Mouse (Mus musculus): ENCODE results near the gene Zfp467.

Zfp467 gene

DNA sequence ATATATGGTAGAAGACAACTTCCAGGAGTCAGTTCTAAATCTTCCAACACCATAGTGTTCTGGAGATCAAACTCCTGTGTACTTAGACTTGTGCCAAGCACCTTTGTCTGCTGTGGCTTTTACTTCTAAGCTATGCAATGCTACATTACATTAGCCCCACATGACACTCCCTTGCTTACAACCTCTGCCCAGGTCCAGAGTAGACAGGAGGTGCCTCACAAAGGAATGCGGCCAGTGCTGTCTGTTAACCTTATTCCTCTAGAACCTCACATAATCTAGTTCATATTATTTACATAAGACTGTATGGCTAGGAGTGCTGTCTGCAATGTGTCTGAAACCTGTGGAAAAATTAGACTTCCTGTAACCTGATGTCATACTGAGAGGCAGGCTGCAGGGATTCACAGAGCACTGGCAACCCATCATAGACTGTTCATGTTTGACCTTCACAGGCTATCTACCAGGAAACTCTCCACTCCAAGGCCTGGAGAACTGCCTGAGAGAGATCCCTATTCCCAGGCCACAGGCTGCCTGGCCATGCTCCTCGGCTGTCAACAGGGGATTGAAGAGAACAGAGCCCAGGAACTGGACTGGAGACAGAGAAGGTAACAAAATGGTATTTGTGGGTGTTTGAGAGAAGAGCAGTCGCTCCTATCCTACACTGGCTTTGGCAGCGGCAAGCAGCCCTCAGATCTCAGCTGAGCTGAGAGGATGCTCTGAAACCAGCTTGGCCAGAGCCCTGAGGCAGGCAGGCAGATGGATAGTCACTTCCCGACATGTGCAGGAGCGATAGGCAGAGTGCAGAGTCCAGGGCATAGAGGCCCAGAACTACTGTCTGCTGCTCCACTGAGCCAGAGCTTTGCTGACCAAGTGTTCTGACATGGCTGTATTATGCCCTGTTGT is 34.2 kb downstream of the Zfp467 start:
- in situ Hi-C loops (cut with MboI; ENCODE audit: low sequenced_read_pairs): no loop called here

DNA sequence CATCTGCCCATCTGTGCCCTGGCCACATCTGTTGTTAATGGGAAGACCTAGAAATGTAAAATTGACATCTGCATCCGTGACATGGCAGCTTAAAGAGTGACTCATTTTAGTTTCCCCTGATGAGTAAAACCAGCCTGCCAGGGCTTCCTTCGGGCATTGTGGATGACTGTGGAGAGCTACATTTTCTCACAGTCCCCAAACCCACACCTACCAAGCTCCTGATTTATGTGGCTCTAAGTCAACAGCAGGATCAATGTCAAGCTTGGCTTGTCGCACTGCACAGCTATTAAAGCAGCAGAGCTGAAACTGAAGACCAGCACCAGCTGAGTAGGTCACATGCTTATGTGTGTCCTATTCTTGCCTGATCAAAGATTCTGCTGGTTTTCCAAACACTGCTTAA is 35.1 kb downstream of the Zfp467 start:
- in situ Hi-C loops (cut with MboI; ENCODE audit: low sequenced_read_pairs): no loop called here

DNA sequence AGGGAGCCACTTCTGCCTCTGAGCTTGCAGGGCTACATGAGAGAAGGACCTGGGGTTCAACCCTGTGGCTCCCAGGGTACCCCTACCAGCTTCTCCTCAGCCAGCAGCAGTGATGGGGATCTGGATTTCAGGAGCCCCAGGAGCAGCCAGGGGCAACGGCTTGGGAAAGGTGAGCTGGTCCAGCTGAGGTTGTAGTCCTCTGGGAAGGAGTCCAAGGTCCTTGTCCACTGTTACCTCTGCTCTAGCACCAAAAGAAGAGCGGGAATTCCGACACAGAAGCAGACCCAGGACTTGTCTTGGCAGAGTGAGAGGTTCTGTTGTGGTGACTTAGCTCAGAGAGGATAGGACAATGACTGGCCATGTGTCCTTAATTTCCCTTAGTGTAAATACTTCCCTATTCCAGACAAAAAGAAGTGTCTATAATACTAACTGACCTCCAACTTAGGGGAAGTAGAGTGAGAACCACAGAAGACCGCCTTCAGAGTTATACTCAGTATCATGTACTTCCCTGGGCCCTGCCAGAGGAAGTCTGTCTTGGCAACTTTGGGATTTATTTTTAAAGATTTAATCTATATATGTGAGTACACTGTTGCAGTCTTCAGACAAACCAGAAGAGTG is 35.8 kb downstream of the Zfp467 start:
- in situ Hi-C loops (cut with MboI; ENCODE audit: low sequenced_read_pairs): no loop called here

DNA sequence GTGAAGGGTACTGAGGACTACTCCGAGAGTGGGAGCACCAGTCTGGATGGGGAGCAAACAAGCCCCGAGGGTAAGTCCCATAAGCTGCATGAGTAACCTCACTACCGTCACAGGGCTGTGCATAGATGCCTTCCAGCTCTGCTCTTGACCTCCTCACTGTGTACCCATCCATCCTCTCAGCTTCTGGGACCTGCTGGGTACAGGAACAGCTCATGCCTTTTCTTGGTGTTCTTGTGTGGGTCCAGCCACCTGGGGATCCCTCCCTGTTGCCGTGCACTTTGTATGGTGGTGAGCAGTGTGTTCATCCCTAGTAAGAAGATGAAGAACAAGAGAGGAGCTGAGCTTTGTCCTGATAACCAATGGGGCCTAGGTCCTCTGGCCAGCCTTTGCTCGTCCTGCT is 41.6 kb downstream of the Zfp467 start:
- in situ Hi-C loops (cut with MboI; ENCODE audit: low sequenced_read_pairs): no loop called here

DNA sequence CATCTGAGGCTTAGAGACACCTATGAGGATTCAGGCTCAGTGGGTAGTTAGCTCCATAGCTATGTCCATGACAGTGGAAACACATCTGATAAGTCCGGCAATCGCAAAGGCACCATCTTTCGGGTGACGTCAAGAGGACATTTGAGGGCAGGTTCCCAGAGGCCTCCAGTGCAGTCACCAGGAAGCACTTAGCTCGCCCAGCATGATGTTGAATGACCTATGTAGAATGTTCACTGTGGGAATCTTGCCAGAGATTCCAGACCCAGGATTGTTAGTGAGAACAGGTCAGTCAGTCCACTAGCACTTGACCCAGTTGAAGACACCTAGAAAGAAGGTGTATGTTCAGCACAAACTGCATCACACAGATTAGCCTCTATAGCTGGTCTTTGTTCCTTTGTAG is 45.7 kb downstream of the Zfp467 start:
- in situ Hi-C loops (cut with MboI; ENCODE audit: low sequenced_read_pairs): no loop called here

DNA sequence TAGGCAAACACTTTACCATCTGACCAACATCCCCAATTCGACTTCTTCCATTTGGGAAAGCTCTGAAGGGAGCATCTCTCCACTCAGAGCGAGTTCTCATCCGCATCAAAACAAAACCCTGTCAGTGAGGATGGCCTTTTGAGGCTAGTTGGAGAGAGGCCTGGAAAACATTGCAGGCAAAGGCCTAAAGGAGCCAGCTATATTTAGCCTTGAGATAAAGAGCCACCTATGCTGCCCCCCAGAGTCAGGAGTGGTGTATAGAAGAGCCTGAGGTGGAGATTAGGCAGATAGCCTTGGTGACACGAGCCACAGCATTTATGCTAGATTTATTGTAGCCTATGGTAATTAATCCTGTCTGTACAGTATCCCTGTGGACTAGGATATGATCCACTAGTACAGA is 48.3 kb downstream of the Zfp467 start:
- in situ Hi-C loops (cut with MboI; ENCODE audit: low sequenced_read_pairs): no loop called here

DNA sequence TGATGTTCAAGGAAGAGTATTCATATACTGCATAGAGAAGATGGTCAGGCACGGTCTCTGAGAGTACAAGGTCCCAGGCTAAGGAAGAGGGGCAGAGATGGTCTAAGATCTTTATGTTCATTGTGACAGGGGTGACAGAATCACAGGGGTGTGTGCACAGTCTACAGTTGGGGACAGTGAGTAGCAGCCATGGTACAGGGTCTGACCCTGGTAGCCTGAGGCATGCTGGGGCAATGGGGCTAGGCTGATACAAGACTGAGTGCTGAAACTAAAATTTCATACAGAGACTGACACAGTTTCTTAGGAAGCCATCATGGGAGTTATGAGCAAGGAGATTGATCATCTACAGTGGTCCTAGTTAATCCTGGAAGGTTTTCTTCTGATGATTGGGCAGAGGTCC is 48.9 kb downstream of the Zfp467 start:
- in situ Hi-C loops (cut with MboI; ENCODE audit: low sequenced_read_pairs): no loop called here

DNA sequence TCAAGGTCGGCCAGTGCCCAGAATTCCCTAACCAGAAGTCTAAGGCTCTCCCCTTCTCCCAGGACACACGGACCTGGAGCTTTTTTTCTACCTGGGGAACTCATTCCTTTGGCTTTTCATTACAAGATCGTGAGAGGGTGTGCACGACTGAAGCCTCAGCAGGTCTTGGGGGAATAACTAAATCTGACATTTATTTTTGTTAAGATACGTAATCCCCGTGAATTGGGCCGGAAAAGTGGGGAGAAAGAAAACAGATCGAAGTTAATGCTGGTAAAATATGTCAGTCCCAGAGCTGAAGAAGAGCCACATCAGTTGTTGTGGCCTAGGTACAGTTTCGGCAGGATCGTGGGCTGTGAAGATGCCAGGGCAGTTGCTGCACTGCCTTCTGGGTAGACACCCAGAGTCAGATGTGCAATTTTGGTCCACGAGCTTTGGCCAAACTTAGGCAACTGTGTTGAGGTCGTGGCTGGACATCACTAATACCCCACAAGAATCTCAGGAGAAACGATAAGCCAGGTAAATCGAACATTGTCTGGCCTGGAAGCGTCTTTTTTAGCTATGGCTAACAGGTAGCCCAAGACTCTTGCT is 49.5 kb downstream of the Zfp467 start:
- in situ Hi-C loops (cut with MboI; ENCODE audit: low sequenced_read_pairs): no loop called here

DNA sequence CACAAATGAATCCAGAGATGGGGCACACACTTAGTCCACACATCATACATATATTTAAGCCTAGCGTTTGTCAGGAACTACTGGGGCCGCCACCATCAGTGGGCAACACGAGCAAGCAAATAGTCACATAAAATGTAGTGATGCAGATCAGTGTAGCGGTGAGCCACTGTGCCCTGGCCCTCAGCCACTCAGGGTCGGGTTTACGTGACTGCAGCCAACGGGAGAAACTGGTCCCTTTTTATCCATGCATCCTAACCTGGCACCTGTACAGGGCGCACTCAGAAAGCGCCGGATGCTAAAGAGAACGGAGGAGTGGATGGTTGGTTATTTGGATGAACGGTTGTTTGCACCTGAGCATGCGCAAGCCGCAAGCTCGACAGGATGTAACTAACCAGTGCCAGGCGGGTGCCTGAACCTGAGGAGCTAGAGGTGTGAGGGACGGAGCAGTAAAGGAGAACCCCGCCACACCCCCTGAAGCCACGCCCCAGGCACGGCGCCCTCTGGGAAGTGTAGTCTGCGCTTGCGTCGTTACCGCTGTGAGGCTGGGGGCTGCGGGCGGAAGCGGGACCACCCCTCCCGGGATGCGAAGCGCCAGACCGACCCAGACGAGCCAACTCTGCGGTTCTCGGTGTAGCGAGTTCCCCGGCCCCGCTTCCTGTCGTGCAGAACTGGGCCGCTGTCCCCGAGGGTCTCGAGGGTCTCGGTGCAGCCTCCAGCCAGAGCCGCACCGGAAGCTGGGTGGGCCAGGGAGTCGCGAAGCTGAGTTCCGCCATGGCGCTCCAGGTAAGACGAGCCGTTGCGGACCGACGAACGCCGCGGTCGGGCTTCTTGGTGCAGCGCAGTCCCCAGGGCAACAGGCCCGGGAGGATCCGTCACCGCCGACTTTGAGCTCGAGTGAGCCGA is 50.3 kb downstream of the Zfp467 start, which contains the start of gene Krba1:
Gene Krba1, plus strand, starts transcription at position 482 of the 903 bp plus-strand sequence.
- in situ Hi-C loops (cut with MboI; ENCODE audit: low sequenced_read_pairs): no loop called here

DNA sequence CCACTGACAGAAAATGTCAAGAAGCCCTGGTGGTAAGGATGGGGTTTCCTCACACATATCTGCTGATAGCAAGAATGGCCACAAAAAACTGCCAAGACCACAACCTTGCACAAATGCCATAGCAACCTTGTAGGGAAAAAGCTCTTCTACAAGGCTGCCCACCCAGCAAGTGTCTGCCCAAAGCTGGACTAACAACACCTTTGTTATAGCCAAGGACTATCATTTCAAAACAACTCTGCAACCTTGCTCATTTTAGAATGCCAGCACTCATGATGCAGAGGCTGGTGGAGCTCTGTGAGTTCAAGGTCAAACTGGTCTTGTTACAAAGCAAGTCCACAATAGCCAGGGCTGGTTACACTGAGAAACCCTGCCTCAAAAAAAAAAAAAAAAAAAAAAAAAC is 51.8 kb downstream of the Zfp467 start:
- in situ Hi-C loops (cut with MboI; ENCODE audit: low sequenced_read_pairs): no loop called here

DNA sequence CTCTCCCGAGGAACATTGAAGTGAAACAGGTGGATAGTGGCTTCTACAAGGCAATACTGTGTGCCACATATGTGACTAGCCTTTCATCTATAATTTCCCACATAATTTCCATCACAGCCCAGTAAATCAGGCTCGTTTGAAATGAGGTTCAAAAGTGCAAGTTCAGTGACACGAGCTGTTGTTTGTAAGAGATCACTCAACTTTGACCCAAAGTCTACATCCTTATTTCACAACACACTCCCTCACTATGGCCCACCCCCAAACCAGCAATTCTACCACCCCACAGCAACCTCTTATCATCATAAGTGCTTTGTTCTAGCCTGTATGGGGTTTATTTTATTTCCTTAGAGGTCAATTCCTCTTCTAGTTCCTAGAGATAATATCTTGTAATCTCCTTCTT is 57.4 kb downstream of the Zfp467 start:
- in situ Hi-C loops (cut with MboI; ENCODE audit: low sequenced_read_pairs): no loop called here

Measured in CH12F3 (cell line).